Mouse (Mus musculus): ENCODE results near the gene Hdgfl3. TPM values are rescaled to one million over a fixed set of nuclear protein-coding genes. Genes with fewer than 3 reads are reported as not detected.
"Not testable (repeated sequence)": the region's sequence is repeated elsewhere in the genome, so short reads cannot be mapped to it uniquely, and the experiment has no call there.

The Hdgfl3 gene
- polyA plus RNA-seq, 1 experiment from 2014 or later = 12.4 TPM

- WGBS = 56% methylated on average over 6 of the region's 6 CpGs
- Histone ChIP-seq H3K9me3 (no peaks in the 10 kb centered on the region), H3K9ac (no peak overlapping the region), H3K4me1 (no peaks in the 10 kb centered on the region), H3K36me3 (no peaks in the 10 kb centered on the region), H3K27ac (no peak overlapping the region), H3K4me3 (replicated peaks) (no peak overlapping the region), H3K4me2 (no peak overlapping the region), H3K27me3 (replicated peaks) (no peaks in the 10 kb centered on the region)
- ATAC-seq (ENCODE audit: insufficient read depth, low FRiP score, low read depth) = no peak
Observed at GRCm38 (mm10) chr7:81839746-81840145, 94.5 kb downstream of the Hdgfl3 start.

DNA sequence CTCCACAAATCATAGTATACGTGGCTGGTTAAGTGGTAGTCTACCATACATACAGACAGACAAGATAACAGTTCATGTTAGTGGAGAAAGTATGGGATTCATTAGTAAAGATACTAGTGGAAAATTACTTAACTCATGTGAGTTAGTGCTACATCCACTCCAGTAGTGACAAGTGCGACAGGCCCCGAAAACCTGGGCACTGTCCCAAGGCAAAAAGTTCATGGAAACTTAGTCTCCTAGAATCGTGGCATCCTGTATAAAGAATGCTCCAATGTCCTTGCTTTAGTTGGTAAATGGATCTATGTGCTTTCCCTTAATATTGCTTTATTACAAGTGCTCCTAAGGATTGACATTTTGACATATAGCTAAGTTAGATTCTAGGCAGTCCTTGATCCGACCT is 96.5 kb downstream of the Hdgfl3 start:
- not testable (repeated sequence) for H3K4me3 ChIP-seq (replicated peaks); H3K9ac ChIP-seq; H3K27me3 ChIP-seq (replicated peaks); H3K4me2 ChIP-seq; H3K4me1 ChIP-seq; ATAC-seq (ENCODE audit: insufficient read depth, low FRiP score, low read depth); H3K9me3 ChIP-seq; H3K27ac ChIP-seq; H3K36me3 ChIP-seq
- 85% methylated on average over 5 of the region's 5 CpGs for WGBS

- Histone ChIP-seq H3K9me3 (no peaks in the 10 kb centered on the region), H3K4me1 (no peaks in the 10 kb centered on the region), H3K4me2 (no peak overlapping the region), H3K27ac (no peak overlapping the region), H3K9ac (no peak overlapping the region), H3K27me3 (replicated peaks) (no peaks in the 10 kb centered on the region), H3K4me3 (replicated peaks) (no peak overlapping the region), H3K36me3 (no peaks in the 10 kb centered on the region)
- 88% methylated on average over 5 of the region's 5 CpGs for WGBS
- ATAC-seq (ENCODE audit: insufficient read depth, low FRiP score, low read depth) = no peak
Observed at GRCm38 (mm10) chr7:81835430-81835829, 98.8 kb downstream of the Hdgfl3 start.

DNA sequence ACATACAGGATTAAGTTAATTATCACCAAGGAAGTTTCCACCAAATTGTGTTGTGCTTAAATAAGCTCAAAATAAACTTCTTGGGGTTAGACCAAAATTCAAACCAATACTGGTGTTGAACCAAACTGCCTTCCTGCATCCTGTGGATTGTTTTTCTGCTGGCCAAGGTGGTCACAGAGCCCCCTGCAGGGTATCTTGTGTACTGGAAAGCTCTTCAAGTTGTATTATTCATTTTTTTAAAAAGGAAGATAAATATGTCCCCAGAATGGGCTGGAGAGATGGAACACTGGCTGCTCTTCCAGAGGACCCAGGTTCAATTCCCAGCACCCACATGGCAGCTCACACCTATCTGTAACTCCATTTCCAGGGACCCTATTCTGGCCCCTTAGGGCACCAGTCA is 99.4 kb downstream of the Hdgfl3 start:
- H3K9me3 ChIP-seq = no peaks in the 10 kb centered on the region
- H3K4me3 ChIP-seq (replicated peaks) = no peak overlapping the region
- H3K4me1 ChIP-seq = 0 out of 2 replicates have a peak, but pooled peaks cover under 1% of the 10 kb centered on the region
- no peak overlapping the region for H3K27ac ChIP-seq
- no peak overlapping the region for H3K4me2 ChIP-seq
- no peak for ATAC-seq (ENCODE audit: insufficient read depth, low FRiP score, low read depth)
- H3K36me3 ChIP-seq = no peaks in the 10 kb centered on the region
- H3K9ac ChIP-seq = no peak overlapping the region
- no peaks in the 10 kb centered on the region for H3K27me3 ChIP-seq (replicated peaks)

Other genes with a start within 250 kb of the Hdgfl3 start
- 37.9 and 50.0 TPM in 2 replicates for gene Homer2, start 226.9 kb downstream of the Hdgfl3 start, polyA plus RNA-seq (2015; fragmentation: Nextera tagmentation; extraction: Ambion mirVana)
- 143 and 144 TPM in 2 replicates for gene Ramac, start 171.5 kb downstream of the Hdgfl3 start, polyA plus RNA-seq (2015; fragmentation: Nextera tagmentation; extraction: Ambion mirVana)
- 48.6 and 53.1 TPM in 2 replicates for gene 3110040N11Rik, start 145.0 kb downstream of the Hdgfl3 start, polyA plus RNA-seq (2015; fragmentation: Nextera tagmentation; extraction: Ambion mirVana)
- 58.2 and 67.0 TPM in 2 replicates for gene Btbd1, start 105.0 kb downstream of the Hdgfl3 start, polyA plus RNA-seq (2015; fragmentation: Nextera tagmentation; extraction: Ambion mirVana)
- not detected in 2 replicates for gene Gm10160, start 78.7 kb downstream of the Hdgfl3 start, polyA plus RNA-seq (2015; fragmentation: Nextera tagmentation; extraction: Ambion mirVana)
- 11.1 and 15.2 TPM in 2 replicates for gene Tm6sf1, start 75.5 kb downstream of the Hdgfl3 start, polyA plus RNA-seq (2015; fragmentation: Nextera tagmentation; extraction: Ambion mirVana)
- gene Bnc1, start 57.8 kb upstream of the Hdgfl3 start, polyA plus RNA-seq (2015; fragmentation: Nextera tagmentation; extraction: Ambion mirVana) = 3.8 and 4.0 TPM in 2 replicates
- gene Sh3gl3, start 239.4 kb upstream of the Hdgfl3 start, polyA plus RNA-seq (2015; fragmentation: Nextera tagmentation; extraction: Ambion mirVana) = 10.2 and 11.3 TPM in 2 replicates